Mouse (Mus musculus) MEL (cell line): ENCODE results near the gene Elovl7. TPM values are rescaled to one million over a fixed set of nuclear protein-coding genes. Genes with fewer than 3 reads are reported as not detected.

Experiments
- DNase-seq: peaks from one replicate; pipeline ENCODE4 v3.0.0; 2011; ENCODE audit warnings: low read depth, low spot score
- H3K27ac ChIP-seq: 2 replicates; pipeline ENCODE4 v1.5.1; 2012; ENCODE audit warnings: low read depth, mild to moderate bottlenecking, control low read depth, low read length, moderate library complexity; ENCODE audit not compliant: control insufficient read depth
- H3K27me3 ChIP-seq, 2 experiments: fragments of 150-350 bp in 1 of 2; sonication (generic) in 1 of 2; 2 replicates each; pipeline ENCODE4 v1.6.1; 2012; ENCODE audit warnings: low read length in 2 of 2, mild to moderate bottlenecking in 2 of 2, improper control_type of control experiment in 1 of 2, moderate library complexity in 1 of 2; ENCODE audit not compliant: insufficient read depth in 2 of 2, control insufficient read depth in 1 of 2
- H3K36me3 ChIP-seq, 2 experiments: 2 replicates each; pipeline ENCODE4 v1.6.1; 2012 to 2014; ENCODE audit warnings: low read length in 2 of 2, improper control_type of control experiment in 1 of 2, inconsistent platforms in 1 of 2, mild to moderate bottlenecking in 1 of 2; ENCODE audit not compliant: insufficient read depth in 2 of 2, control insufficient read depth in 1 of 2
- H3K4me1 ChIP-seq, 2 experiments: fragments of 150-350 bp in 1 of 2; sonication (generic) in 1 of 2; 2 replicates each; pipeline ENCODE4 v1.6.1; 2012; ENCODE audit warnings: low read length in 2 of 2, improper control_type of control experiment in 1 of 2, mild to moderate bottlenecking in 1 of 2; ENCODE audit not compliant: insufficient read depth in 2 of 2, control insufficient read depth in 1 of 2
- H3K4me3 ChIP-seq, 2 experiments: fragments of 150-350 bp in 1 of 2; sonication (generic) in 1 of 2; 2 replicates each; pipeline ENCODE4 v1.5.1; 2012; ENCODE audit warnings: low read depth in 2 of 2, low read length in 2 of 2, mild to moderate bottlenecking in 2 of 2, moderate library complexity in 2 of 2, control low read depth in 1 of 2, improper control_type of control experiment in 1 of 2; ENCODE audit not compliant: control insufficient read depth in 1 of 2, insufficient read depth in 1 of 2
- H3K79me2 ChIP-seq: 2 replicates; pipeline ENCODE4 v1.6.1; 2012; ENCODE audit warnings: mild to moderate bottlenecking, low read length, moderate library complexity; ENCODE audit not compliant: control insufficient read depth, poor library complexity, insufficient read depth
- H3K9ac ChIP-seq: 2 replicates; pipeline ENCODE4 v1.6.1; 2012; ENCODE audit warnings: low read depth, mild to moderate bottlenecking, control low read depth, low read length, moderate library complexity; ENCODE audit not compliant: control insufficient read depth, poor library complexity, severe bottlenecking
- H3K9me3 ChIP-seq: fragments of 150-350 bp; sonication (generic); replicated peaks from 2 replicates; pipeline ENCODE4 v1.6.1; 2012; ENCODE audit warnings: mild to moderate bottlenecking, low read length, improper control_type of control experiment, moderate library complexity; ENCODE audit not compliant: insufficient read depth
- CHD1 ChIP-seq: IDR thresholded peaks from 2 replicates; pipeline ENCODE4 v1.6.1; 2012; ENCODE audit warnings: low read depth, mild to moderate bottlenecking, inconsistent platforms, low read length, improper control_type of control experiment
- E2F4 ChIP-seq: IDR thresholded peaks from 2 replicates; pipeline ENCODE4 v1.6.1; 2011; ENCODE audit warnings: low read depth, low read length, improper control_type of control experiment, borderline replicate concordance
- HCFC1 ChIP-seq: IDR thresholded peaks from 2 replicates; pipeline ENCODE4 v1.6.1; 2012; ENCODE audit warnings: low read depth, mild to moderate bottlenecking, inconsistent platforms, low read length, improper control_type of control experiment, moderate library complexity
- JUND ChIP-seq: IDR thresholded peaks from 2 replicates; pipeline ENCODE4 v1.6.1; 2011; ENCODE audit warnings: low read depth, mild to moderate bottlenecking, improper control_type of control experiment, low read length
- MAFK ChIP-seq: IDR thresholded peaks from 2 replicates; pipeline ENCODE4 v1.6.1; 2011; ENCODE audit warnings: low read depth, mild to moderate bottlenecking, low read length, improper control_type of control experiment, borderline replicate concordance
- MEF2A ChIP-seq: IDR thresholded peaks from 2 replicates; pipeline ENCODE4 v1.6.1; 2014; ENCODE audit warnings: low read depth, mild to moderate bottlenecking, inconsistent platforms, low read length, improper control_type of control experiment; ENCODE audit not compliant: poor library complexity, insufficient replicate concordance, severe bottlenecking; ENCODE audit errors: extremely low read depth
- MYC ChIP-seq: IDR thresholded peaks from 2 replicates; pipeline ENCODE4 v1.6.1; 2011; ENCODE audit warnings: low read depth, mild to moderate bottlenecking, low read length, improper control_type of control experiment, moderate library complexity
- NELFE ChIP-seq: IDR thresholded peaks from 2 replicates; pipeline ENCODE4 v1.6.1; 2011; ENCODE audit warnings: low read depth, low read length, improper control_type of control experiment
- POLR2AphosphoS5 ChIP-seq: IDR thresholded peaks from 2 replicates; pipeline ENCODE4 v1.6.1; 2012; ENCODE audit warnings: low read depth, borderline replicate concordance, mild to moderate bottlenecking, inconsistent platforms, low read length, moderate library complexity, mixed read lengths
- RAD21 ChIP-seq: IDR thresholded peaks from 2 replicates; pipeline ENCODE4 v1.6.1; 2011; ENCODE audit warnings: mild to moderate bottlenecking, low read depth, low read length, improper control_type of control experiment
- RCOR1 ChIP-seq: IDR thresholded peaks from 2 replicates; pipeline ENCODE4 v1.6.1; 2012; ENCODE audit warnings: low read depth, mild to moderate bottlenecking, inconsistent platforms, low read length, improper control_type of control experiment
- SMC3 ChIP-seq: IDR thresholded peaks from 2 replicates; pipeline ENCODE4 v1.6.1; 2011; ENCODE audit warnings: low read depth, low read length, improper control_type of control experiment
- TBP ChIP-seq: IDR thresholded peaks from 2 replicates; pipeline ENCODE4 v1.8.0; 2011; ENCODE audit warnings: low read depth, low read length, improper control_type of control experiment
- UBTF ChIP-seq: IDR thresholded peaks from 2 replicates; pipeline ENCODE4 v1.6.1; 2012; ENCODE audit warnings: low read depth, mild to moderate bottlenecking, inconsistent platforms, low read length, improper control_type of control experiment, moderate library complexity, borderline replicate concordance; ENCODE audit not compliant: insufficient read depth
- ZKSCAN1 ChIP-seq: IDR thresholded peaks from 2 replicates; pipeline ENCODE4 v1.6.1; 2012; ENCODE audit warnings: low read depth, mild to moderate bottlenecking, inconsistent platforms, low read length, improper control_type of control experiment, moderate library complexity
- ZMIZ1 ChIP-seq: IDR thresholded peaks from 2 replicates; pipeline ENCODE4 v1.6.1; 2012; ENCODE audit warnings: low read depth, mild to moderate bottlenecking, inconsistent platforms, low read length, improper control_type of control experiment, moderate library complexity
- polyA plus RNA-seq, 2 experiments: library from polyadenylated mRNA; stranded (reverse) in 1 of 2; unstranded in 1 of 2; fragments of >175 nt in 1 of 2; fragments of >200 nt in 1 of 2; gene quantifications; 2 replicates each; pipeline versions ENCODE4 v1.2.1 to v1.2.4; 2012; ENCODE audit warnings: low replicate concordance in 2 of 2, low read depth in 1 of 2; ENCODE audit not compliant: insufficient read length in 2 of 2, insufficient read depth in 1 of 2, missing spikeins in 1 of 2
- total RNA-seq: library from RNA; depleted of rRNA; stranded (reverse); fragments of 300-350 nt; gene quantifications from 2 replicates; pipeline ENCODE4 v1.2.3, GENCODE M21; 2012

The Elovl7 gene
- total and polyA plus RNA-seq, 3 experiments = not detected

DNA sequence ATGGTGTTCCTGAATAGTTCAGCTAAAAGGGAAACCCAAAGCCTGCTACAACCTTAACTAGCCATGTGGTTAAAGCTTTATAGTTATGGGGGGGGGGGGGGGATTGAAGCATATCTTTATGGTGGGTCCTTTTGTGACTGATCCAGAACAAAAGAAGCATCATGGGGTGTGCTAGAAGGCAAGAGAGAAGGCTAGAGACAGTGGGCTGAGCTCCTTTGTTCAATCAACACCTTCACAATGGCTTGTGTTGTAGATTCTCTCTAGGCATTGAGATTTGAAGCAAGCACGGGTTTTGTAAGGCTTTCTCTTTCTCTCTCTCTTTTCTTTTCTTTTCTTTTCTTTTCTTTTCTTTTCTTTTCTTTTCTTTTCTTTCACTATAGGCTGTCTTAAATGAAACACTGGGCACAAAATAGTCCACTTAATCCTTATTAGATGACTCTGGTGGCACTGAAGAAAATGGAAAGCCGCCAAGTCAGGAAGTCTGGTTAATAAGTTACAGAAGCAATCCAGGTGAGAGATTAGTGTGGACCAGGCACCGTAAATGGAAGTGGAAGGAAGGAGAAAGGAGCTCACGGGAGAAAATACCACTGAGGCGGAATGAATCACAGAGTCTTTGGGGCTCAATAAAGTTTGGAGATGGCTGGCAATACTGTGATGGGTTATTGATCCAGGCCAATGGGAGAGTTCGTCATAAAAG lies 15.6 kb downstream of the Elovl7 start:
- Histone ChIP-seq H3K27me3 (peaks cover 0 to 5% of the 10 kb centered on the region in 2 experiments; a peak in 3 of 4 replicates), H3K79me2 (no peaks in the 10 kb centered on the region), H3K4me1 (no peaks in the 10 kb centered on the region), H3K4me3 (no peak overlapping the region), H3K36me3 (no peaks in the 10 kb centered on the region), H3K9ac (no peak overlapping the region), H3K27ac (no peak overlapping the region), H3K9me3 (no peaks in the 10 kb centered on the region)
- TF ChIP-seq MEF2A (no peak), E2F4 (no peak), POLR2AphosphoS5 (no peak), ZKSCAN1 (no peak), TBP (no peak), MAFK (no peak), JUND (no peak), RAD21 (no peak)
- no peak for DNase-seq

DNA sequence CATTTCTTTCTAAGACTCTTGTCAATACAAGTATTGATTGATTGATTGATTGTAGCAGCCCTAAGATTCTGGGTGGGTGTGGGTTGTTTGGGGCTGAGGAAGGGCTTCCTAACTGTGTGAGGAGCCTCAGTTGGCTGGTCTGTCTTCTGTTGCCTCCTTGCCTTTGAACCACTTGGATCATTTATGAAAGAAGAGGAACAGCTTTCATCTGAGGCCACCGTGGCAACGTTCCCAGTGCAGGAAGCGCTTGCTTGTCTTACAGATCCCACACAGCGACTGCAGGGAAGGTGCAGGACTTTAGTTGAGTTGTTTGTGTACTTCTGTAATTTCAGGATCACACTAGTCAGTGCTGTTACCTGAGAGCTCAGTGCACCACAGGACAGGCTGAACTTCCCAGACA lies 25.8 kb downstream of the Elovl7 start:
- no peak for DNase-seq
- Histone ChIP-seq H3K9ac (no peak overlapping the region), H3K36me3 (no peaks in the 10 kb centered on the region), H3K9me3 (no peaks in the 10 kb centered on the region), H3K27me3 (peaks cover 0 to 2% of the 10 kb centered on the region in 2 experiments; a peak in 1 of 4 replicates), H3K4me1 (no peaks in the 10 kb centered on the region), H3K79me2 (no peaks in the 10 kb centered on the region), H3K4me3 (no peak overlapping the region), H3K27ac (no peak overlapping the region)
- no peak for TF ChIP-seq JUND

DNA sequence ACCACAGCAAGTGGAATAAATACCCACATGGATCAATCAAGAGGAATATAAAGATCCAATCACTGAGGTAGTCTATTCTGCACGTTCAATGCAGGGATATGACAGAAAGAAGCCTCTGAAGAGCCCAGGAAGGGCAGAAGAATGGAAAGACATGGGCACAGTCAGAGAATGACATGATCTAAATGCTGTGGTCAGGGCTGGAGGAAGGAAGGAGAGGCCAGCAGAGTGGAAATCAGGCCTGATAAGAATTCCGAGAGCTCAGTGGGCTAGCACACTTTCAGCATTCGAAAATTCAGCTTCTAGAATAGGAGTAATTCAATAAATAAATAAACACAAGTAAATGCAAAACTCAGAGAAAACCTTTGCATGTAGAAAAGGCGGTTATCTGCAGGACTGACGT lies 27.5 kb downstream of the Elovl7 start:
- H3K79me2 ChIP-seq = no peaks in the 10 kb centered on the region
- no peak for DNase-seq
- TF ChIP-seq MAFK (no peak), POLR2AphosphoS5 (no peak), HCFC1 (no peak), SMC3 (no peak), RCOR1 (no peak), UBTF (no peak), ZKSCAN1 (no peak), CHD1 (no peak), TBP (no peak), MYC (no peak), NELFE (no peak), ZMIZ1 (no peak)
- no peaks in the 10 kb centered on the region for H3K9me3 ChIP-seq
- H3K36me3 ChIP-seq = no peaks in the 10 kb centered on the region
- H3K4me3 ChIP-seq = no peak overlapping the region
- no peaks in the 10 kb centered on the region for H3K4me1 ChIP-seq
- H3K27ac ChIP-seq = no peak overlapping the region
- no peak overlapping the region for H3K9ac ChIP-seq
- H3K27me3 ChIP-seq = peaks cover 0 to 2% of the 10 kb centered on the region in 2 experiments; a peak in 1 of 4 replicates
